Mouse (Mus musculus) neural tube, embryonic 11.5 days (tissue): ENCODE measurements around the gene Tmem106c. TPM values are rescaled to one million over a fixed set of nuclear protein-coding genes. Genes with fewer than 3 reads are reported as not detected.
A peak's percentile ranks its signal among the peaks of the same experiment; 100 is the strongest.

Experiments used
- ATAC-seq: fragments of 200-750 bp; cut with Nextera tagmentation; 2 replicates; pipeline ENCODE4 v1.8.0; 2017; ENCODE audit warnings: moderate number of reproducible peaks, mild to moderate bottlenecking, moderate TSS enrichment, moderate library complexity; ENCODE audit not compliant: insufficient read depth, low FRiP score, low TSS enrichment
- DNase-seq: peaks from one replicate; pipeline ENCODE4 v3.0.0-alpha.2; 2015; ENCODE audit warnings: low spot score
- H3K27ac ChIP-seq: fragments of 300-500 bp; sonication (generic); 2 replicates; pipeline ENCODE4 v1.5.1; 2014; ENCODE audit warnings: low read depth, mild to moderate bottlenecking, low read length
- H3K27me3 ChIP-seq: fragments of 300-500 bp; sonication (generic); 2 replicates; pipeline ENCODE4 v1.6.1; 2014; ENCODE audit warnings: mild to moderate bottlenecking, low read length, mixed read lengths; ENCODE audit not compliant: control insufficient read depth, insufficient read depth
- H3K36me3 ChIP-seq: fragments of 300-500 bp; sonication (generic); 2 replicates; pipeline ENCODE4 v1.6.1; 2014; ENCODE audit warnings: mild to moderate bottlenecking, low read length, moderate library complexity, mixed read lengths; ENCODE audit not compliant: control insufficient read depth, insufficient read depth
- H3K4me1 ChIP-seq: fragments of 300-500 bp; sonication (generic); 2 replicates; pipeline ENCODE4 v1.6.1; 2014; ENCODE audit warnings: low read length, mixed read lengths; ENCODE audit not compliant: control insufficient read depth, insufficient read depth
- H3K4me2 ChIP-seq: fragments of 300-500 bp; sonication (generic); 2 replicates; pipeline ENCODE4 v1.6.1; 2014; ENCODE audit warnings: low read depth, mild to moderate bottlenecking, moderate library complexity
- H3K4me3 ChIP-seq: fragments of 300-500 bp; sonication (generic); 2 replicates; pipeline ENCODE4 v1.5.1; 2014; ENCODE audit warnings: low read depth, low read length
- H3K9ac ChIP-seq: fragments of 300-500 bp; sonication (generic); 2 replicates; pipeline ENCODE4 v1.6.1; 2014; ENCODE audit warnings: mild to moderate bottlenecking, low read length
- H3K9me3 ChIP-seq: fragments of 300-500 bp; sonication (generic); 2 replicates; pipeline ENCODE4 v1.6.1; 2016; ENCODE audit warnings: low read length; ENCODE audit not compliant: control insufficient read depth
- WGBS: fragments of 180-500 bp; shearing (Covaris S2); extraction: QIAGEN DNeasy Blood & Tissue Kit; methylation state at CpG from one replicate; pipeline ENCODE4 v1.1.7; 2014; 5-methylcytosine and 5-hydroxymethylcytosine counted together
- polyA plus RNA-seq: library from polyadenylated mRNA; unstranded; fragments of >200 nt; fragmentation: Nextera tagmentation; extraction: Ambion mirVana; gene quantifications from 2 replicates; pipeline ENCODE4 v1.2.1, GENCODE M21; 2014

The Tmem106c gene
- polyA plus RNA-seq, 1 experiment from 2014 or later = 55.9 TPM

GRCm38 (mm10) chr15:97990124-97990523 is 26.1 kb downstream of the Tmem106c start:
- Histone ChIP-seq H3K9me3 (no peaks in the 10 kb centered on the region), H3K36me3 (peaks cover 28% of the 10 kb centered on the region), H3K9ac (no peak overlapping the region), H3K27ac (peak overlapping the region; percentile 83), H3K4me2 (peak overlapping the region; percentile 24), H3K4me1 (peaks cover 40% of the 10 kb centered on the region), H3K4me3 (no peak overlapping the region), H3K27me3 (no peaks in the 10 kb centered on the region)
- DNase-seq (peak; percentile 85), ATAC-seq (peak; percentile 64)
- 0% methylated on average over 6 of the region's 6 CpGs for WGBS

GRCm38 (mm10) chr15:97990721-97991120 is 26.7 kb downstream of the Tmem106c start:
- Histone ChIP-seq H3K9ac (peak overlapping the region; percentile 11; the same call in 1 of the 2 replicates), H3K4me3 (no peak overlapping the region), H3K4me1 (peaks cover 40% of the 10 kb centered on the region), H3K9me3 (no peaks in the 10 kb centered on the region), H3K36me3 (peaks cover 23% of the 10 kb centered on the region), H3K4me2 (peak overlapping the region; percentile 17), H3K27me3 (no peaks in the 10 kb centered on the region), H3K27ac (peak overlapping the region; percentile 83)
- WGBS = 6% methylated on average over 4 of the region's 4 CpGs
- DNase-seq = no peak
- no peak for ATAC-seq

DNA sequence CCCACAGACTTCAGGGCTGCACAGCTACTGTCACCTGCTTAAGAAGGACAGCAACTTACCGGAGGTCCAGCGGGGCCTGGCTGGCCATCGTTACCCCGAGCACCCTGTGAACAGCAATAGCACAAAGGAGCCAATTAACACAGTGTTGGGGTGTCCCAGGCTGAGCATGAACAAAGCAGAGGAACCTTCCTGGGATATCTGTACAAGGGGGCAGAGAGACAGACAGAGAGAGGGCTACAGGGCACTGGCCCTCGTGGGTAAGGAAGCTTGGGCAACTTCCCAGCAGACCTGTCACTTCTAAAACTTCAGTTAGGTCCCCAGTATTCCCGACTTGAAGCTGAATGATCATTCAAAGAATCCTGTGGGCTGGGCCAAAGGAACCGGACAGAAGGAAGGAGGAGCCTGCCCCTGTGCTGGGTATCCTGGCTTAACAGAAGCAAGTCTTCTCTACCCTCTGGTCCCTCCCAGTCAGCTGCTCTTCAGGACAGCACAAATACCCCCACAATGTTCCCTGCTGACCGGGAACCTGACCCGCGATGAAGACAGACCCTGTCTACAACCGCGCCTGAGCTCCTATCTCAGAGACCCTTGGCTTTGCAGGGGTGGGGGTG is 27.4 kb downstream of the Tmem106c start:
- DNase-seq (no peak), ATAC-seq (no peak)
- Histone ChIP-seq H3K4me2 (no peak overlapping the region), H3K9ac (peak overlapping the region; percentile 11), H3K36me3 (peaks cover 20% of the 10 kb centered on the region), H3K27ac (peak overlapping the region; percentile 83), H3K4me1 (peaks cover 40% of the 10 kb centered on the region), H3K4me3 (no peak overlapping the region), H3K27me3 (no peaks in the 10 kb centered on the region), H3K9me3 (no peaks in the 10 kb centered on the region)
- 11% methylated on average over 12 of the region's 12 CpGs for WGBS

- ATAC-seq (peak; percentile 9; the same call in 1 of the 2 replicates), DNase-seq (no peak)
- Histone ChIP-seq H3K4me3 (no peak overlapping the region), H3K4me2 (peak overlapping the region; percentile 21), H3K9ac (peak overlapping the region; percentile 48), H3K27ac (peak overlapping the region; percentile 83), H3K4me1 (peaks cover 40% of the 10 kb centered on the region), H3K36me3 (peaks cover 16% of the 10 kb centered on the region; the same call in 1 of the 2 replicates), H3K27me3 (no peaks in the 10 kb centered on the region), H3K9me3 (no peaks in the 10 kb centered on the region)
- WGBS = 38% methylated on average over 13 of the region's 13 CpGs
Measured at GRCm38 (mm10) chr15:97992027-97992711, 28.2 kb downstream of the Tmem106c start.

DNA sequence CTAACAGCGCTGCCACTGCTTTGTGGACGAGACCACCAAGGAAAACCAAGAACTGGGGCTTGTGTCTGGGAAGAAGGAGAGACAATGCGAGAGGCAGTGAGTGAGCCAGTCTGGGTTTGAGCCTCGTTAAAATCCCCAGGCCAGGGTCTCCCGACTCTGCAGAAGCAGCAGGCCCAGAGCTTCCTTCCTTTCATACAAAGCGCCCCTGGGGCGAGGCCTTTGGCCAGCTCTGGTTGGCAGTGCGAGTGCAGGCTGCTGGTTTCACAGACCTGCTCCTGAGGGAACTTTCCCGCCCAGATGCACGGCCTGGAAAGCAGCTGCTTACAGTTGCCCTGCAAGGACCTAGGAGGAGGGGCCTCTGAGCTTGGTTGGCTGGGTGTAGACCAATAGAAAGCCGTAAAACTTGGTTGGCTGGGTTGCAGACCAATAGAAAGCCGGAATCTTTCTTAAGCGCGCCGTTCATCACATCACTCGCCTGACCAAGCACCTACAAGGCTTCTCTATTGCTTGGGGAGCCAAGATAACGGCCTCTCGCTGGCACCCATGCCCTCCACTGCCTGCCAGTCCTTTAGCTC is 28.8 kb downstream of the Tmem106c start:
- H3K9ac ChIP-seq = peak overlapping the region; percentile 48
- peak; percentile 94 for ATAC-seq
- DNase-seq = peak; percentile 88
- H3K4me2 ChIP-seq = peak overlapping the region; percentile 34
- WGBS = 3% methylated on average over 18 of the region's 18 CpGs
- no peaks in the 10 kb centered on the region for H3K27me3 ChIP-seq
- H3K4me3 ChIP-seq = no peak overlapping the region
- peak overlapping the region; percentile 83 for H3K27ac ChIP-seq
- peaks cover 14% of the 10 kb centered on the region; the same call in 1 of the 2 replicates for H3K36me3 ChIP-seq
- no peaks in the 10 kb centered on the region for H3K9me3 ChIP-seq
- peaks cover 40% of the 10 kb centered on the region for H3K4me1 ChIP-seq

DNA sequence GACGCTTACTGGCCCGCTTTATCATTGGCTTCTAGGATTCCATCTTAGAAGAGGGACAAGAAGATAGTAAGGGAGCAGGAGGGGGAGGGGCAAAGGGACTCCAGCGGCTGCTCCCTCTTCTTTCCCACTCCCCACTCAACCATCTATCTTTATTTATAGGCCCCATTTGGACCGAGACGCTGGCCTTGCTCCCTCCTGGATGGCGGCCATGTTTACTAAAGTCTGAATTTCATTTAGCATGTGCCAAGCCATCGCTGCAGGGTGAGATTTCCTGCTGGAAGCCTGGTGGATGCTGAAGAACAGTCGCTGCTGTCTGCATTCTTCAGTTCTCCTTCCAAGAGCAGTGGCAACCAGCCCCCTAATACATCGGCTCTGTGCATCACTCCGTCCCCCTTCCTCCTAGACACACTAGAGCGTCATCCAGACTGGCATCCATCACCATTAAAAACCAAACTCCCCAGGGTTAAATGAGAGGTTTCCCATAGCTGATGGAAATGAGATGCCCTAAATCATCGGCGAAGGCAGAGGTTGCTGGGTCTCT is 32.8 kb downstream of the Tmem106c start:
- Histone ChIP-seq H3K4me1 (peaks cover 40% of the 10 kb centered on the region), H3K4me2 (no peak overlapping the region), H3K27ac (no peak overlapping the region), H3K4me3 (no peak overlapping the region), H3K36me3 (peaks cover 10% of the 10 kb centered on the region), H3K9ac (no peak overlapping the region), H3K9me3 (no peaks in the 10 kb centered on the region), H3K27me3 (no peaks in the 10 kb centered on the region)
- 74% methylated on average over 13 of the region's 13 CpGs for WGBS
- no peak for DNase-seq
- ATAC-seq = no peak

- WGBS = 27% methylated on average over 13 of the region's 13 CpGs
- Histone ChIP-seq H3K27ac (peak overlapping the region; percentile 42; the same call in 1 of the 2 replicates), H3K36me3 (peaks cover 8% of the 10 kb centered on the region), H3K4me3 (no peak overlapping the region), H3K4me1 (peaks cover 26% of the 10 kb centered on the region), H3K9me3 (no peaks in the 10 kb centered on the region), H3K27me3 (no peaks in the 10 kb centered on the region), H3K4me2 (peak overlapping the region; percentile 4; the same call in 1 of the 2 replicates), H3K9ac (peak overlapping the region; percentile 18; the same call in 1 of the 2 replicates)
- DNase-seq (no peak), ATAC-seq (no peak)
Measured at GRCm38 (mm10) chr15:97999546-97999945, 35.5 kb downstream of the Tmem106c start.

DNA sequence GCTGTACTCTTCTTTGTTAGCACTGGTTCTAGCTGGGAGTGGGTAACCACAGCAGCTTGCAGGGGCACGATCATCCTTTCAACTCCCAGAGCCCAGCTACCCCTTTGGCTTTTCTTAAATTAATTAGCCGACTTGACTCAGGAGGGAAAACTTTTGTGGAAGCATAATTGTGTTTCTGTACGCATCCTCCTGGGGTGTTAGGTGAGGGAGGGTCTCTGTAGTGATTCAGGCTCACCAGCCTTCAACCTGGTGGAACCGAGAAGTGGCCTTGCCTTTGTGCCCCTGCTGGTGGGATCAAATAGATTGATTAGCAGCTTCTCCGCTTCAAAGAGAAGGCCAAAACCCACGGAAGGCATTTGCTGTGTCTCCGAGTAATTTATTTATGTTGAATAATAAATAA is 36.0 kb downstream of the Tmem106c start:
- Histone ChIP-seq H3K4me1 (peaks cover 30% of the 10 kb centered on the region), H3K9ac (peak overlapping the region; percentile 18), H3K27me3 (0 out of 2 replicates have a peak, but pooled peaks cover 2% of the 10 kb centered on the region), H3K4me3 (0 out of 2 replicates have a peak overlapping the region, but pooled peaks have one; percentile 2), H3K27ac (peak overlapping the region; percentile 42; the same call in 1 of the 2 replicates), H3K9me3 (no peaks in the 10 kb centered on the region), H3K4me2 (peak overlapping the region; percentile 24), H3K36me3 (peaks cover 6% of the 10 kb centered on the region)
- DNase-seq = no peak
- 7% methylated on average over 7 of the region's 7 CpGs for WGBS
- ATAC-seq = no peak
